Mouse (Mus musculus): Measurements from ENCODE around the gene Armh2. TPM values are rescaled to one million over a fixed set of nuclear protein-coding genes. Genes with fewer than 3 reads are reported as not detected.

Gene Armh2
- not detected in 2 replicates for total RNA-seq (2014; fragmentation: Nextera tagmentation)
- 2.1 TPM in 1 of 2 replicates, not detected in the other for total RNA-seq (2017)

DNA sequence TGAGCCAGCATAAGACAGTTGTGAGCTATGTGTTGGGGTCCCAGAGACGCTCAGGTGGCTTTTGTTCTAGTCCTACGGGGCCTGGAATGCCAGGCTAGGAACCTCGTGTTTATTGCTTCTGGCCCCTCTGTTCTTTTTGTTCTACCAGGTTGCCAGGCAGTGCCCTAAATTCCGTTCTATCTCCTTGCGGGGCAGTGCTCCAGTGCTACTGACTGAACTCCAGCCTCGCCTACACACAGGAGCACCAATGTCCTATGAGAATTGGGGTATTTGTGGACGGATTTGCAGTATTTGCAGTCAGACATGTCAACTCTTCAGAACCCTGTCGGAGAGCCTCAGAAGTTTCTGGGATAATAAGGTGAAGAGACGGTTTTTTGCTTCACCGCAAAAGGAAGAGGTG, at the start of gene Armh2:
Armh2 (plus strand) TSS at position 205 of the 400 bp plus-strand sequence.
- ATAC-seq (replicated peaks; ENCODE audit: low FRiP score, low TSS enrichment, poor library complexity, severe bottlenecking): no peak

DNA sequence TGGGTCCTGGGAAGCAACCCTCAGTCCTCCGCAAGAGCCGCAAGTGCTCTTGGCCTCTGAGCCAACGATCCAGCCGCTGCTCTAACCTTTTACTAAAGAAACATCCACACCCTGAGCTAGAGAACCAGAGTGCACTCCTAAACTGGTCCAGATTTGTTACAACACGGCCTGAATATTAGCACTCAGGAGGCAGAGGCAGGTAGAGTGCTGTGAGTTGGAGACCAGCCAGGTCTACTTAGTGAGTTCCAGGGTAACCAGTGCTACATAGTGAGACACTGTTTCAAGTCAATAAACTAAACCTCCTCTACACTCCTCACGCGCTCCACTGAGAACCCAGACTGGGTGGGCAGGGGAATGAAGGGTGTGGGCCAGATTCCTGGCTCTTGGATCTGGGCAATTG, 47.7 kb upstream of the Armh2 start:
- no peak for ATAC-seq (replicated peaks; ENCODE audit: low FRiP score, low TSS enrichment, poor library complexity, severe bottlenecking)

DNA sequence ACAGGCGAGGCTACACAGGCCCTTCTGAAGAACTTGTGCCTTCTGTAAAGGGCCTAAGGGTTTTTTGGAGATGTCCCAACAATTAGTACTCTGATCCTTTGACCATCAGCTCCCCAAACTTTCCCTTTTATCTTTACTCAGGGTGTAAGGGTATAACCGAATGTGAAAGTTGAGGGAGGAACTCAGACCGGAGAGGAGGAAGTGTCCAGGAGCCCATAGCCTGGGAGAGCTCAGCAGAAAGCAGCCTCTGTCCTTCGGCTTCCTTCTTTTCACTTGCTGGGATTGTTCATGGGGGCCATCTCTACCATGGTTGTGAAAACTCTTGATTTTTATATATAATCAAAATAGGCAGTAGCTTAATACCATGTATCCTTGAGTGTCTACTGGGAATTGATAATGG, 42.3 kb upstream of the Armh2 start:
- ATAC-seq (replicated peaks; ENCODE audit: low FRiP score, low TSS enrichment, poor library complexity, severe bottlenecking): no peak

DNA sequence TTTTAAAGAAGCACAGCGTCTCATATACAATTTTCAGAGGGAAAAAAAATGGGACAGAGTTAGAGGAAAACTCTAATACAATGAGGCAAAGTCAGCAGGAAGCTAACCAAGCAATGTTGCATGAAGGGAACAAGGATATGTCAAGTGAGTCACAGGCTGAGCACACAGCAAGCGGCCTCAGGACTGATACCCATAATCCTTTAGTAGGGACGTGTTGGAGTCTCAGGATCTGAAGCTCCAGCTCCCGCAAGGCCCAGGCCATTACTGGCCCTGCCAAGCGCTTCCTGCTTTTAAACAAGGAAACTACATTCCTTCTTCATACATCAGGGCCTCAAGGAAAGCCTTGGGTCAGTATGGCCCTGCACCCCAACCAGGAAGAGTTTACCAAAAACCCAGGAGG, 38.9 kb upstream of the Armh2 start:
- ATAC-seq (replicated peaks; ENCODE audit: low FRiP score, low TSS enrichment, poor library complexity, severe bottlenecking): no peak

DNA sequence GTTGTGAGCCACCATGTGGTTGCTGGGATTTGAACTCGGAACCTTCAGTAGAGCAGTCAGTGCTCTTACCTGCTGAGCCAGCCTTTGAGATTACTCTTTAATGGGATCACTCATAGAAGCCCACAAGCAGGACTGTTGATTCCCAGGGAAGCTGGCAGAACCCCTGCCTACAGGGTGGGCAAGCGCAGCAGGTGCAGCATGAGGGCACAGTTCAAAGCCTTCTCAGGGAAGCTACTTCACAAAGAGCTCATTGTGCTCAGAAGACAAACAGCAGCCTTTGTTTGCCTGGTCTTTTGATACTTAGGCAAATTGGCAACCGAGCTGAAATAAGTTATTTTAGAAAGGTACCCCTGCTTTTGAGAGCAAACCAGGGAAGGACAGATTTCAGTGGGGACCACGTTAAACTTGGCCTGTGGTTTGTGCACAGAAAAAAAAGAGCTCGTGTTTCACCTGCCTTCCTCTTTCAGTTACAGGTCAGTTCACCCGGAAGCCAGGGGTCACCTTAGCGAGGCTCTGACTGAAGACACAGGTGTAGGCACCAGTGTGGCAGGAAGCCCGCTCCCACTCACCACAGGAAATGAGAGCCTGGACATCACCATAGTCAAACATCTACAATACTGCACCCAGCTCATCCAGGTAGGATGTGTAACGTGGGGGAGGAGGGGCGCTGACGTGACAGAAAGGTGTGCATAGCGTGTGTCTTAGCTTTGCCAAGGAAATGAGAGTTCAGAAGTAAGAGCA, 31.2 kb upstream of the Armh2 start:
- ATAC-seq (replicated peaks; ENCODE audit: low FRiP score, low TSS enrichment, poor library complexity, severe bottlenecking): no peak

DNA sequence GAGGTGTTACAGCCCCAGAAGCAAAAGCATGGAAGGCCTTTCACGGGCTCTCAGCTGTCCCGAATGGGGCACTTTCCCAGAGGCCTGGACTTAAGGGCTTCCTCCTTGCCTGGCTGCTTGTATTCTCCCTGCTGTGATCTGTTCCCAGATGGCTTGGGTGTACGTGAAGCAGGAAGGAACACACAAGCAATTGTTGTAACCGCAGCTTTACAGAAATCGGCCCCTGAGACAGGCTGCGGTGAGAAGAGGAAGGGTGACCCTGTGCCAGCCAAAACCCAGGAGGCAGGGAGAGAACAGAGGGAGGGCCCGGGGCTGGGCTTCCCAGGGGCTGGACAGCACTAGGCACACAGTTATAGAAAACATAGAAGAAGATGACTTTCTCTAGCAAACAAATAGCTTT, 30.1 kb upstream of the Armh2 start:
- ATAC-seq (replicated peaks; ENCODE audit: low FRiP score, low TSS enrichment, poor library complexity, severe bottlenecking): no peak

DNA sequence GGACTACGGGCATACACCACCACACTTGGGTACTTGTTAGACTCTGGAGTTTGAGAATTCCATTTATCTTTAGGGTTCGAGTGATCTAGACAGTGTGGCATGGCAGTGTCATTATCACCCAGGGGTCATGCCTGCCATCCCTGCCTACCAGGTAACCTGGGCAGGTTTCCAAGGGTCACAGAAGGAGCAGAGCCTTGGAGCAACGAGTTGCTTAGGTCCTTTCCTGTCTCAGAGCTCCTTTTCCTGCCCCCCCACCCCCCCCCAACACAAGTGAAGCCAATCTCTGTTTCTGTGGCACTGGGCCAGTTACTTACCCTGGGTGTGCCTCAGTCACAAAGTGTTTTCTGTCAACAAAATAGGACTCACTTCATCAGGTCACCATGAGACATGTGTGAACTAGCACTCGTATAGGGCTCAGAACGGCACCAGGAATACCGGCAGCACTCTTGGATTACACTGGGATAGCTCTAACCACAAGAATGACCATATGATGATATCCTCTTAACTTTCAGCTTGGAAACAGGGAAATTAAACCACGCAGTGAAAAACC, 28.4 kb upstream of the Armh2 start:
- ATAC-seq (replicated peaks; ENCODE audit: low FRiP score, low TSS enrichment, poor library complexity, severe bottlenecking): no peak

DNA sequence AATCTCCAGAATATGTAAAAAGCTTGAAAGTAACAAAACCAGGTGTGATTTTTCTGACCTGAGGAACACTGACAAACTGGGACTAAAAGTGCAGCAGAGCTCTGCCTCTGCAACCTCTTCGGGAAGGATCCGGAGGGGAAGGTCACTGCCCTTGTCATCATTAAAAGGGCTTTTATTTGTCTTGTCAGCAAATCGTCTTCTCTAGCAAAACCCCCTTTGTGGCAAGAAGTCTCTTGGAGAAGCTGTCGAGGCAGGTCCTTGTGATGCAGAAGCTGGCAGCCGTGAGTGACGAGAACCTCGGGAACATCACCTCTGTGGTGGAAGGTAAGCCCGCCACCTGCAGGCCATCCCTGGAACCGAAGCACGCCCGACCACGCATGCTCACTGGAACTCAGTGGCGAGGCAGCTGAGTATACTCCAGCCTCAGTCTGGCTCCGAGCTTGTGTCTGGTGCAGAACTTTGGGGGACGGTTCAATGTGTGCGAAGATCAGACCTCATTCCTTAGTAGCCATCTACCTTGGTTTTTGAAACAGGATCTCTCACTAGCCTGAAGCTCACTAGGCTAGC, 27.5 kb upstream of the Armh2 start:
- peak; percentile 85 for ATAC-seq (replicated peaks; ENCODE audit: low FRiP score, low TSS enrichment, poor library complexity, severe bottlenecking)

DNA sequence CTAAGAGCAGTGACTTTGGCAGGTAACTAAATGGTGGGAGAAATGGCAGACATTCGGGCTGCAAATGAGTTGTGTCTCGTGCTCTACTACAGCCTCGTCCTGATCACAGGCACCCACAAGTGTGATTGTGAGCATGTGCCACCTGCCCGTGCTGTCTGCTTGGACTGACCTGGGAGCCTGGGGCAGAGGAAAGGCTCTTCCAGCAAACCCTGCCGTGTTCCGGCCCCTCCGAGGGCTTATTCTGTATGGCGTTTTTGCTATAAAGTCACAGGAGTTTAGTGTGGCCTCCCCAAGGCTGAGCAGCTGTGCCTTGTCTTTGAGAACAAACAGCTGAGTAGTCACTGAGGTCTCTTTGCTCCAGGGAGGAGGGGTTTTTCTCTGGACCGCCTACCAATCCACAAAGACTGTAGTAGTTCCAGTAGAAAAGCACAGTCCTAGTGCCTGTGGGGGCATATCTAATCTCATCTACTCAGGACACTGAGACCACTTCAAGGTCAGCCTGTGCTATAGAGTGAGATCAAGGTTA, 26.6 kb upstream of the Armh2 start:
- ATAC-seq (replicated peaks; ENCODE audit: low FRiP score, low TSS enrichment, poor library complexity, severe bottlenecking): no peak

DNA sequence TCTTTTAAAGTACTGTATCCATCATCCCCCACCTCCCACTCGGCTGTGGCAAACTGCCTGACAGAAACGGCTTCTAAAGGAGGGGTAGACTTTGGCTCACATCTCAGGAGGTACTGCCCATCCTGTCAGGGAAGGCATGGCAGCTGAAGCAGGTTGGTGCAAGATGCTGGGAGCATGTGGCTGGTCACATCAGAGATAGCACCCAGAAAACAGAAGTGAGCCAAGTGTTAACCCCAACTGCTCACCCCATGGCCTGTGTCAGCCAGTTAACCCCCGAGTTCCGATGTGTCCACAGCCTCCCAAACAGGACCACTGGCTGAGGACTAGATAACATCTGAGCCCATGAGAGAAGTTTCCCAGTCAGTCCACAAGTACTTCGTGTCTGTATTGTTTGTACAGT, 25.4 kb upstream of the Armh2 start:
- no peak for ATAC-seq (replicated peaks; ENCODE audit: low FRiP score, low TSS enrichment, poor library complexity, severe bottlenecking)

DNA sequence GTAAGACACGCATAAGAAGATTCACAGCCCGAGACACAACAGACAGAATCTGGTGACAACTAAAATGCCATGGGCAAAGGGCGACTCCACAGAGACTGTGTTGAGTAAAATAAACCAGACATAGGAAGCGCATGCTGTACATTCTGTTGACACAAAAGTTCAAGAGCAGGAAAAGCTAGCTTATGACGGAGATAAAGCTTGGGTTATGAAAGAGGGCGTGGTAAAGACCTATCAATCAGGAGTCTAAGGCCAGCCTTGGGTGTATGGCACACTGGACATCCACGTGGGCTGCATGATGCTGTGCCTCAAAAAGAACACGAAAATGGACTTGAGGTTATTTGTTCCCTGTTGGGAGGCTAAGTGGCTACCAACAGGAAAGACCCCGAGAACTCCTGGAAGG, 24.6 kb upstream of the Armh2 start:
- no peak for ATAC-seq (replicated peaks; ENCODE audit: low FRiP score, low TSS enrichment, poor library complexity, severe bottlenecking)

DNA sequence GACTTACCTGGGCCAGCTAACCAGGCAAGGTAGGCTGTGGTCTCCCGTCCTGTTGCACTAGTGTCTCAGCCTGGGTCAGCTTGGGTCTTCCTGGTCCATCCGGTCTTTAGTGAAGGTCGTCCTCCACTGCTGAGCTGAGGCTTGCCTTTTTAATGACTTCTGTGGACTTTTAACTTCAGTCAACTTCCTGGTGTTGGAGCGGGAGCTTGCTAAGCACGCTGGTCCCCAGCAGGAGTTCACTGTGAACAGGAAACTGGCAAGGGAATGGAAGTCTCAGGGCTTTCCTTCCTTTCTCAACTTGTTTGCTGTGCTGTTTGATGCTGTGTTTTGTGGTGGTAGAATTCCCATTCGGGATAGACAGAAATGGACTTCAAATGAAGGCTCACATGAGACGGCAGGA, 23.4 kb upstream of the Armh2 start:
- ATAC-seq (replicated peaks; ENCODE audit: low FRiP score, low TSS enrichment, poor library complexity, severe bottlenecking): no peak

DNA sequence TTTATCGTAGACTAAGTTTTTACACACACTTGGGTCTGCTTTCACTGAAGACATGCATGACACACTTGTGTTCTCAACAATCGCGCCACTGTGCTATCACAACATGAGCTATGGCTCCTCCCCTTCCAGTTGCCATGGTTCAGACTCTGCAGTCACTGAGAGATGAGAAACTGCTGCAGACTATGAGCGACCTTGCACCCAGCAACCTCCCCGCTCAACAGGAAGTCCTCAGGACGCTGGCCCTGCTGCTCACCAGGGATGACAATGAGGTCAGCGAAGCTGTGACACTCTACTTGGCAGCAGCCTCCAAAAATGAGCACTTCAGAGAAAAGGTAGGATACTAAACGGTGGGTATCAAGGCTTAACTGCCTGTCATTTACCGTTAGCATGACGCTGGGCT, 19.5 kb upstream of the Armh2 start:
- ATAC-seq (replicated peaks; ENCODE audit: low FRiP score, low TSS enrichment, poor library complexity, severe bottlenecking): no peak

DNA sequence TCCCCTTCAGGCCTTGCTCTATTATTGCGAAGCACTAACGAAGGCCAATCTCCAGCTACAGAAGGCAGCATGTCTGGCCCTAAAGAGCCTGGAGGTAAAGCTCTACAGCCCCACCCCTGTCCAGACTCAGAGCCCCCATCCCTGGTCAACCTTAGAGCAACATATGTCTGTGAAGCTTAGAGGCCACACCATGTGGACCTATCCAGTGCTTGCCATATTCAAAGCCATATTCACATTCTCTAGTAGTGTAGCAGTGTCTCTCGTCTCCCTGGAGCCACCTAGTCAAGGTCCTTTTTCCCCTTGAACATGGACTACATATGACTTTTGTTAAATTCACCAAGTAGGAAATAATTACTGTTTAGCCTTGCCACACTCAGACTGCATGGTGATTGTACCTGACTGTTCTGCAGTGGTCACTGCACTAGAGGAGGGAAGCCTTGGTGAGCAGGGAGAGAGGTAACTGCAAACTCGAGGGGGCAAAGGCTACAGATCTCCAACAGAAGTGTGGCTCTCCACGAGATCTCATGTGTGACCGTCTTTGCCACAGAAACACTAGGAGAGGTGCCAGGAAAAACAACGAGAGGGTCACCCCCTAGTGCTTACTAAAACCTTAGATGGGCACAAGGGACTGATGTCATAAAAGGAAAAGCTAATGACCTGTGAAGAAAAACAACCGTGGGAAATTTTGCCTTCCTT, 17.2 kb upstream of the Armh2 start:
- no peak for ATAC-seq (replicated peaks; ENCODE audit: low FRiP score, low TSS enrichment, poor library complexity, severe bottlenecking)

DNA sequence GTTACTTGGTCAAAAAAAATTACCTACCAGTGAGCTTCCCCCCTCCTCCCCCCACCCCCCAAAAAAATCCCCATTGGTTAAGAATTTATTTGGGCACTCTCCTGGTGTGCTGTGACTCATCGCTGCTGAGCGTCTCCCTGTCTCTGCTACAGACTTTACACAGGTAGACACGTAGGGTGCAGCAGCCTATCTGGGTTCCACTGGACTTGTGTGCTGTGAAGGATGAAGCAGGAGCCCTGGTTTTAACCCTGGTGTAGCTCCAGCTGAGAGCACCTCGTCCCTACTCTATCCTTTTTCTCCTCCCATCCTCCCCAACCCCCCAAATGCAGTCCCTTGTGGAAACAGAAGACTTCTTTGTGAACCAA, 16.7 kb upstream of the Armh2 start:
- no peak for ATAC-seq (replicated peaks; ENCODE audit: low FRiP score, low TSS enrichment, poor library complexity, severe bottlenecking)

DNA sequence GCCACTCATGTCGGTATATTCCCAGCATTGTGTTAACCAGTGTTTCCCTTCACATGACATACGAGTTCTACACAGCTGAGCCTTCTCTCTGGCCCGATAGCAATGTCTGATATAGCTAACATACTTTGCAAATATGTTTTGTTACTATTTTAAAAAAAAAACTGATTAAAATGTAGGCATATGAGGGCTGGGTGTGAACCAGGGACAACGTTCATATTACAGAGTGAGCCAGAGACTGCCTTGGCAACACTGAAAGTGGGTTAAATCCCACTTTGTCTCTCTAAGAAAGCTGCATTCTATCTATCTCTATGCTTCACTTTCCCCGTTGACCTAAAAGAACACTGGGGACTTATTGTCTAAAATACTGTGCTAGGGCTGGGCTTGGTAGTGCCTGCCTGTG, 11.9 kb upstream of the Armh2 start:
- ATAC-seq (replicated peaks; ENCODE audit: low FRiP score, low TSS enrichment, poor library complexity, severe bottlenecking): no peak

DNA sequence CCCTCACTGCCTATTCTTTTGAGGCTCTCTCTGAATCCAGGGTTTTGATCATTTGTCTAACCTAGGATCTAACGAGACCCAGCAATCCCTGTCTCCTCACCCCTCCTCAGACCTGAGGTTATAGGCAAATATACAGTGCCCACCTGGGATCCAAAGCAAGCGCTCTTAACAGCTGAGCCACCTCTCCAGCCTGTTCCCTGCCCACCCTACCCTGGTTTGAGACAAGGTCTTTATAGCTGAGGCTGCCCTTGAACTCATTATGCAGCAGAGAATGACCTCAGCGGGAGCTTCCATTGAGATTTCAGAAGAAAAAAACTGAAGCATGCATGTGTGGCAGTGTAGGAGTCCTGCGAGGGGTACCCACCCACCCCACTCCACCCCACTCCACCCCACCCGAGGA, 6.5 kb upstream of the Armh2 start:
- no peak for ATAC-seq (replicated peaks; ENCODE audit: low FRiP score, low TSS enrichment, poor library complexity, severe bottlenecking)

DNA sequence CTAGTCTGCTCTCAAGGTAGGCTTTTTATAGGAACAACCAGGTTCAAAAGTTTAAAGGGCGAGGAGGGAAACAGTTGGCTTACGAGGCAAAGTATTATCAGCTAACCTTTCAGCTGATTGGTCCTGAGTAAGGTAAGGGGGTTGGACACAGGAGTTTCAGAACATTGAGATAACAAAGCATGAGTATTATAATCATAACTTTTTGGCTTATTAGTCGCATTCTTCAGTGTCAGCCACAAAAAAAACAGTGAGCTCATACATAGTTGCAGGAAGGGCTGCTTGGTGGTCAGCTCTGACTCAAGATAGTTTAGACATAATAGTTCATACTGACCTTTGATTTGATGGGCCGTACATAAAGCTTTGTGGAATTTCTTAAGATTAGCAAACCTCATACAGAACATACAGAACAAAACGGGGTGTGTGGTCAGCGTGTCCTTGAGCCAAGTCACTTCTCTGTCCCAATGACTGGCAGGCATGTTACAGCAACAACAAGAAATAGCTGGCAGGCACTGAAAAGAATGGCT, 5.4 kb upstream of the Armh2 start:
- no peak for ATAC-seq (replicated peaks; ENCODE audit: low FRiP score, low TSS enrichment, poor library complexity, severe bottlenecking)

DNA sequence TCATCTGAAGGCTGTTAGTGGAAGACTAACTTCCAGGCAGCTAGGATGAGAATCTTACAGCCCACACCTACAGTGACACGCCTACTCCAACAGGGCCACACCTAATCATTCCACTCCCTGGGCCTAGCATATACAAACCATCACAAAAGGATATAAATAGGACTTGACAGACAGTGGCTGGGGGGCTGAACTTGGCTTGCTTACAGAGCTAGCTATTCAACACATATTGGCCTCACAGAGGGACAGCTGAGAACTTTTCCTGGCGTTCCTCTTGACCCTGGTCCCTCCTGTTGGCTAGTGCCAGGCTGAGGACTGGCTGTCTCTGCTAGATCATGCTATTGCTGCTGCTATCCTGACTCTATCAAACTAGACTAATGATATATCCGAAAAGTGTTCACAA, 6.8 kb downstream of the Armh2 start:
- no peak for ATAC-seq (replicated peaks; ENCODE audit: low FRiP score, low TSS enrichment, poor library complexity, severe bottlenecking)

DNA sequence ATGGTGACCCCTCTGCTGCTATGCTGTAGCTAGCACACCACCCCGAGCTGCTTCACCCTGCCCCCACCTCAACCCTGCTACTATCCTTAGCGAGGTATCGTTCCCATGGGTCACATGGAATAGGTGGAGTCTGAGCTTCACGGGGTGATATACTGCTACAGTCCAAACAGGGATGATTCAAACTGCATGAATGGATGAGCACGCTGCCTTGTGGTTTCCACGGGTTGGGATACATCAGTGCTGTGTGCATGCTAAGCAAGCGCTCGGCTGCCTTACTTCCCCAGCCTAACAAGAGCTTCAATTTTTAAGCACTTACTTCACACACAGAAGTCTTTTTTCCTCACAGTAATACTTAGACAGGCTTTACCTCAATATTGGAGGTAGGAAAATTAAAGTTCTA, 9.8 kb downstream of the Armh2 start:
- no peak for ATAC-seq (replicated peaks; ENCODE audit: low FRiP score, low TSS enrichment, poor library complexity, severe bottlenecking)

Measured in megakaryocyte-erythroid progenitor cell, adult 5-6 weeks (primary cell).